Comparison of ENCODE assay signal across 8 mouse cellular contexts in genomic region chr17:46161710-46162109, GRCm38 (mm10). TPM values are rescaled to one million over a fixed set of nuclear protein-coding genes. Genes with fewer than 3 reads are reported as not detected.
DNase-seq lines count a peak whose midpoint lies in the region; ATAC-seq and TF ChIP-seq lines count a peak whose summit lies in the region.

No protein-coding gene starts in this region.

- peak overlapping the region; percentile 73 for H3K4me3 ChIP-seq in liver, adult 2 months (ENCODE audit: insufficient read depth, low read depth, low read length)
- peak overlapping the region; percentile 80 for H3K4me3 ChIP-seq in embryonic facial prominence, embryonic 12.5 days
- peak overlapping the region; percentile 80 for H3K4me3 ChIP-seq in intestine, embryonic 14.5 days (ENCODE audit: low read depth, low read length)
- peak overlapping the region; percentile 82 for H3K4me3 ChIP-seq in neural tube, embryonic 12.5 days

- H3K27me3 ChIP-seq in liver, adult 2 months (ENCODE audit: control insufficient read depth, insufficient read depth, low read length) = no peaks in the 10 kb centered on the region
- no peaks in the 10 kb centered on the region for H3K27me3 ChIP-seq in embryonic facial prominence, embryonic 12.5 days
- no peaks in the 10 kb centered on the region for H3K27me3 ChIP-seq in intestine, embryonic 14.5 days (replicated peaks; ENCODE audit: control insufficient read depth, insufficient read depth, low read length)
- no peaks in the 10 kb centered on the region for H3K27me3 ChIP-seq in neural tube, embryonic 12.5 days (replicated peaks)

- no peak for TF ChIP-seq POLR2A in liver, adult 2 months (IDR thresholded peaks at IDR 0.05; ENCODE audit: extremely low read depth, insufficient read depth, low read length)

- no peak for TF ChIP-seq CTCF in liver, adult 2 months (IDR thresholded peaks at IDR 0.05; ENCODE audit: low read depth, low read length)

- no peaks in the 10 kb centered on the region; the same call in 1 of the 2 replicates for H3K79me2 ChIP-seq in liver, adult 2 months (ENCODE audit: control insufficient read depth, insufficient read depth, low read length)

- H3K9me3 ChIP-seq in embryonic facial prominence, embryonic 12.5 days = no peaks in the 10 kb centered on the region
- no peaks in the 10 kb centered on the region for H3K9me3 ChIP-seq in intestine, embryonic 14.5 days (ENCODE audit: control insufficient read depth, low read length)
- H3K9me3 ChIP-seq in neural tube, embryonic 12.5 days = no peaks in the 10 kb centered on the region

- H3K27ac ChIP-seq in liver, adult 2 months (replicated peaks; ENCODE audit: insufficient read depth, low read depth, low read length) = peak overlapping the region; percentile 65
- 0 out of 2 replicates have a peak overlapping the region, but pooled peaks have one; percentile 85 for H3K27ac ChIP-seq in embryonic facial prominence, embryonic 12.5 days
- H3K27ac ChIP-seq in intestine, embryonic 14.5 days (ENCODE audit: low read depth) = peak overlapping the region; percentile 18; the same call in 1 of the 2 replicates
- H3K27ac ChIP-seq in neural tube, embryonic 12.5 days = no peak overlapping the region

- no peak for DNase-seq in liver, adult 2 months (ENCODE audit: extremely low read depth, low read depth, low spot score)
- DNase-seq in liver = no peak
- DNase-seq in intestine, embryonic 14.5 days (ENCODE audit: low spot score) = no peak
- no peak for DNase-seq in c-Kit-positive CD71-positive TER-119-positive erythroid progenitor cells, embryonic 14.5 days (ENCODE audit: low spot score)
- DNase-seq in adrenal gland, postnatal 25 days = no peak

- ATAC-seq in embryonic facial prominence, embryonic 12.5 days (ENCODE audit: insufficient number of reproducible peaks, insufficient read depth, low FRiP score, low TSS enrichment) = no peak
- no peak for ATAC-seq in intestine, embryonic 14.5 days (replicated peaks; ENCODE audit: low FRiP score, low TSS enrichment, low read depth)
- no peak for ATAC-seq in neural tube, embryonic 12.5 days (ENCODE audit: low FRiP score, low read depth)
- no peak for ATAC-seq in monocyte, adult 5-6 weeks (replicated peaks; ENCODE audit: insufficient number of reproducible peaks, low FRiP score, low TSS enrichment, poor library complexity, severe bottlenecking)

- peaks cover 16% of the 10 kb centered on the region for H3K4me1 ChIP-seq in liver, adult 2 months (ENCODE audit: control insufficient read depth, insufficient read depth, low read length)
- peaks cover 19% of the 10 kb centered on the region; the same call in 1 of the 2 replicates for H3K4me1 ChIP-seq in embryonic facial prominence, embryonic 12.5 days
- peaks cover 21% of the 10 kb centered on the region for H3K4me1 ChIP-seq in intestine, embryonic 14.5 days (replicated peaks; ENCODE audit: control insufficient read depth, insufficient read depth, low read length)
- H3K4me1 ChIP-seq in neural tube, embryonic 12.5 days = peaks cover 26% of the 10 kb centered on the region

- 37% methylated on average over 9 of the region's 9 CpGs for WGBS in liver, adult 2 months
- 49% methylated on average over 9 of the region's 9 CpGs for WGBS in embryonic facial prominence, embryonic 12.5 days
- 42% methylated on average over 9 of the region's 9 CpGs for WGBS in intestine, embryonic 14.5 days
- WGBS in neural tube, embryonic 12.5 days = 52% methylated on average over 9 of the region's 9 CpGs

- H3K9ac ChIP-seq in liver, adult 2 months (ENCODE audit: low read depth, low read length) = peak overlapping the region; percentile 78
- H3K9ac ChIP-seq in embryonic facial prominence, embryonic 12.5 days = peak overlapping the region; percentile 79
- peak overlapping the region; percentile 84 for H3K9ac ChIP-seq in intestine, embryonic 14.5 days (ENCODE audit: low read length)
- H3K9ac ChIP-seq in neural tube, embryonic 12.5 days = peak overlapping the region; percentile 81

- peak overlapping the region; percentile 83 for H3K4me2 ChIP-seq in embryonic facial prominence, embryonic 12.5 days (replicated peaks)
- peak overlapping the region; percentile 55 for H3K4me2 ChIP-seq in intestine, embryonic 14.5 days (ENCODE audit: low read length)
- H3K4me2 ChIP-seq in neural tube, embryonic 12.5 days (replicated peaks) = peak overlapping the region; percentile 74

- peaks cover 11% of the 10 kb centered on the region; the same call in 1 of the 2 replicates for H3K36me3 ChIP-seq in liver, adult 2 months (ENCODE audit: control insufficient read depth, insufficient read depth, low read length)
- peaks cover 33% of the 10 kb centered on the region for H3K36me3 ChIP-seq in embryonic facial prominence, embryonic 12.5 days
- peaks cover 27% of the 10 kb centered on the region for H3K36me3 ChIP-seq in intestine, embryonic 14.5 days (ENCODE audit: control insufficient read depth, insufficient read depth, low read length)
- H3K36me3 ChIP-seq in neural tube, embryonic 12.5 days = peaks cover 30% of the 10 kb centered on the region

RNA-seq across cellular contexts. Expression of gene Gtpbp2, which starts 0.9 kb away (rescaled TPM):
- total RNA-seq in liver, adult 2 months (2014; rRNA removed) = 25.3 and 26.4 TPM in 2 replicates
- 35.8 and 63.0 TPM in 2 replicates for polyA plus RNA-seq in liver, adult 2 months (2012; rRNA removed)
- 48.8 and 50.2 TPM in 2 replicates for polyA plus RNA-seq in embryonic facial prominence, embryonic 12.5 days (2016; fragmentation: Nextera tagmentation; extraction: Ambion mirVana)
- polyA plus RNA-seq in intestine, embryonic 14.5 days (2014; fragmentation: Nextera tagmentation; extraction: Ambion mirVana) = 29.9 and 30.7 TPM in 2 replicates
- polyA plus RNA-seq in neural tube, embryonic 12.5 days (2016; fragmentation: Nextera tagmentation; extraction: Ambion mirVana) = 46.9 and 47.6 TPM in 2 replicates
- 84.1 to 127 TPM (median 93.1 TPM) in 3 replicates for total RNA-seq in monocyte, adult 5-6 weeks (2017)
- total RNA-seq in adrenal gland, postnatal 25 days (2021) = 101 and 112 TPM in 2 replicates

RNA-seq across cellular contexts. Expression of gene Mad2l1bp, which starts 8.4 kb away (rescaled TPM):
- total RNA-seq in liver, adult 2 months (2014; rRNA removed) = 3.7 and 5.5 TPM in 2 replicates
- polyA plus RNA-seq in liver, adult 2 months (2012; rRNA removed) = 9.9 and 12.9 TPM in 2 replicates
- 33.0 and 33.7 TPM in 2 replicates for polyA plus RNA-seq in embryonic facial prominence, embryonic 12.5 days (2016; fragmentation: Nextera tagmentation; extraction: Ambion mirVana)
- polyA plus RNA-seq in intestine, embryonic 14.5 days (2014; fragmentation: Nextera tagmentation; extraction: Ambion mirVana) = 32.2 and 34.4 TPM in 2 replicates
- 31.5 and 33.6 TPM in 2 replicates for polyA plus RNA-seq in neural tube, embryonic 12.5 days (2016; fragmentation: Nextera tagmentation; extraction: Ambion mirVana)
- total RNA-seq in monocyte, adult 5-6 weeks (2017) = 4.2 to 10.8 TPM (median 6.1 TPM) in 3 replicates
- total RNA-seq in adrenal gland, postnatal 25 days (2021) = 18.3 and 20.6 TPM in 2 replicates

RNA-seq across cellular contexts. Expression of gene Rsph9, which starts 17.7 kb away (rescaled TPM):
- total RNA-seq in liver, adult 2 months (2014; rRNA removed) = 0.83 and 1.3 TPM in 2 replicates
- polyA plus RNA-seq in liver, adult 2 months (2012; rRNA removed) = 0.85 and 0.93 TPM in 2 replicates
- polyA plus RNA-seq in embryonic facial prominence, embryonic 12.5 days (2016; fragmentation: Nextera tagmentation; extraction: Ambion mirVana) = 11.7 and 12.2 TPM in 2 replicates
- polyA plus RNA-seq in intestine, embryonic 14.5 days (2014; fragmentation: Nextera tagmentation; extraction: Ambion mirVana) = 11.7 and 14.6 TPM in 2 replicates
- polyA plus RNA-seq in neural tube, embryonic 12.5 days (2016; fragmentation: Nextera tagmentation; extraction: Ambion mirVana) = 12.4 and 12.6 TPM in 2 replicates
- total RNA-seq in monocyte, adult 5-6 weeks (2017) = 1.5 TPM in 1 of 3 replicates, not detected in the others
- total RNA-seq in adrenal gland, postnatal 25 days (2021) = 4.4 and 7.6 TPM in 2 replicates

RNA-seq across cellular contexts. Expression of gene Polh, which starts 40.7 kb away (rescaled TPM):
- 4.3 and 5.3 TPM in 2 replicates for total RNA-seq in liver, adult 2 months (2014; rRNA removed)
- polyA plus RNA-seq in liver, adult 2 months (2012; rRNA removed) = 2.1 and 2.4 TPM in 2 replicates
- polyA plus RNA-seq in embryonic facial prominence, embryonic 12.5 days (2016; fragmentation: Nextera tagmentation; extraction: Ambion mirVana) = 16.3 and 16.6 TPM in 2 replicates
- polyA plus RNA-seq in intestine, embryonic 14.5 days (2014; fragmentation: Nextera tagmentation; extraction: Ambion mirVana) = 9.7 and 12.8 TPM in 2 replicates
- 8.7 and 9.7 TPM in 2 replicates for polyA plus RNA-seq in neural tube, embryonic 12.5 days (2016; fragmentation: Nextera tagmentation; extraction: Ambion mirVana)
- total RNA-seq in monocyte, adult 5-6 weeks (2017) = 7.5 to 15.6 TPM (median 7.7 TPM) in 3 replicates
- total RNA-seq in adrenal gland, postnatal 25 days (2021) = 43.2 and 44.9 TPM in 2 replicates

RNA-seq across cellular contexts. Expression of gene Xpo5, which starts 40.9 kb away (rescaled TPM):
- total RNA-seq in liver, adult 2 months (2014; rRNA removed) = 9.9 and 11.3 TPM in 2 replicates
- polyA plus RNA-seq in liver, adult 2 months (2012; rRNA removed) = 7.4 and 10.8 TPM in 2 replicates
- 56.3 and 57.3 TPM in 2 replicates for polyA plus RNA-seq in embryonic facial prominence, embryonic 12.5 days (2016; fragmentation: Nextera tagmentation; extraction: Ambion mirVana)
- polyA plus RNA-seq in intestine, embryonic 14.5 days (2014; fragmentation: Nextera tagmentation; extraction: Ambion mirVana) = 54.1 and 61.0 TPM in 2 replicates
- 51.6 and 52.8 TPM in 2 replicates for polyA plus RNA-seq in neural tube, embryonic 12.5 days (2016; fragmentation: Nextera tagmentation; extraction: Ambion mirVana)
- 20.3 to 29.2 TPM (median 21.2 TPM) in 3 replicates for total RNA-seq in monocyte, adult 5-6 weeks (2017)
- 83.4 and 92.1 TPM in 2 replicates for total RNA-seq in adrenal gland, postnatal 25 days (2021)
